Mouse (Mus musculus) bone marrow, adult 2 months (tissue): ENCODE measurements at regions not wholly inside any gene's neighbourhood (a gene's known extent, or its start where the extent isn't known, plus 50 kb on each side); places are given as distances from the start of the nearest gene placed in this dataset.

Experiments used
- CTCF ChIP-seq: fragments of 200-500 bp; IDR thresholded peaks from 2 replicates; pipeline ENCODE4 v1.5.1; 2011; ENCODE audit warnings: low read length, control low read depth; ENCODE audit not compliant: control insufficient read depth, insufficient read depth
- POLR2A ChIP-seq: fragments of 200-500 bp; IDR thresholded peaks from 2 replicates; pipeline ENCODE4 v1.6.1; 2011; ENCODE audit warnings: low read depth, mild to moderate bottlenecking, control low read depth, low read length, borderline replicate concordance; ENCODE audit not compliant: control insufficient read depth

- TF ChIP-seq CTCF (no peak), POLR2A (no peak)
These were observed 333.7 kb upstream of the Gcfc2 start for GRCm38 (mm10) chr6:81589727-81590126.
